Mouse (Mus musculus) G1E-ER4 (cell line): ENCODE data around the gene Kat8. TPM values are rescaled to one million over a fixed set of nuclear protein-coding genes. Genes with fewer than 3 reads are reported as not detected.

Experiments used
- GATA1 ChIP-seq: IDR thresholded peaks from one replicate; pipeline ENCODE4 v1.8.0; 2012; ENCODE audit warnings: low read length, inconsistent platforms
- polyA plus RNA-seq: library from polyadenylated mRNA; stranded (reverse); fragments of >175 nt; gene quantifications from 2 replicates; pipeline ENCODE4 v1.2.3, GENCODE M21; 2012

Kat8 gene
- polyA plus RNA-seq, 1 experiment = 7.0 TPM

- no peak for TF ChIP-seq GATA1
These were observed 23.5 kb upstream of the Kat8 start for GRCm38 (mm10) chr7:127888821-127889220.

GRCm38 (mm10) chr7:127890798-127891197, 21.5 kb upstream of the Kat8 start, which contains the start of gene Prss53:
Gene Prss53, minus strand, starts transcription at chr7:127890970.
- no peak for TF ChIP-seq GATA1

DNA sequence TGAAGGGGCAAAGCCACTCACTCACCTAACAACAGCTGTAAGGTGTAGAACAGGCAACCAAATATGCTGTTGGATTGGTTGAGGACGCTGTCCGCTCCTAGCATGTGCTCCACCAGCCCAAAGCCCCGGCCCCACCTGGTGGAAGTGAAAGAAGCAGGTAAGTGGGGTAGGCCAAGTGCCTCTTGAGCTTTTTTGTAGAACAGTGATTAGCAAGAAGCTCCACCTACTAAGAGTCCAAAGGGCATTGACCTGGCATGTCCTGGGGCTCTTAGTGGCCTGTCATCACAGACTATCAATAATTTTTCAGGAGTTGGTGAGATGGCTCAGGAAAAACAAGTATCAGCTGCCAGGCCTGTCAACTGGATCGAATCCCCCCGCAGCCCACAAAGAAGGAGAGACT, 17.8 kb upstream of the Kat8 start:
- TF ChIP-seq GATA1 = no peak

DNA sequence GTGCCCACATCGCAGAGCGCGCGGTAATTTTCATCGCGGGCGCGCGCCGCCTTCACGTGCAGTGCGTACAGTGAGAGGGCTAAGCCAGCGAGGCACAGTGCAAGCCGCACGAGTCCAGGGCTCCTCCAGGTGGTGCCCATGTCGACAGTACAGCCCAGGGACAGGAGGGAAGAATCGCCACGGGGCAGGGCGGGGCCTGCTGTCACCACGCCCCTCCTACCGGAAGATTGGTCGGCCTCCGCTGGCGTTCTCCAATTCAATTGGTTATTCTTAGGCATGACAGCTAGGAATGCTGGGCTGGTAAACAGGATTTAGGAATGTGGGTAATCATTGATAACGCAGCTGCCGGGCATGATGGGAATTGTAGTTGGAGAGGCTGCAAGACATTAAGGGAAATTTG, 16.9 kb upstream of the Kat8 start, which contains the start of the genes Gm21974 and Vkorc1:
TSS of gene Gm21974 (minus strand) at position 13 of the 400 bp plus-strand sequence.
TSS of gene Vkorc1 (minus strand) at position 176 of the 400 bp plus-strand sequence.
- no peak for TF ChIP-seq GATA1

- no peak for TF ChIP-seq GATA1
These were observed 15.9 kb upstream of the Kat8 start for GRCm38 (mm10) chr7:127896384-127896783.

DNA sequence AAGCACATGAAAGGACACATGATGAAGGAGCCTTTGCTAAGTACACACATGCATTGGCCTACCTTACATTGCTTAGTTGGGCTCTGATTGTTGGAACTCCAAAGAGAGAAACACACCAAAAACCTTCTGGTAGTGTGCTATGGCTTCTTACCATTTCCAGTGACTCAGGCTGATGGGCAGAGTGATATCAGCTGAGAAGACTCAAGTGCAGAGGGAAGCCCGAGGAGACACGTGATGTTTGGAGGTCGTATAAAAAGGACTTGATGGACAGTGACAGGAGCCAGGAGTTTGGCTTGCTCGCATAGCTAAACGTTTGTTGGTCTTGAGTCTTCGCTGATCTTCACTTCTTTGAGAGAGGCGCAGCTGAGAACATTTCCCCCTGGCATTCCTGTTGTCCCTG, 14.8 kb upstream of the Kat8 start:
- no peak for TF ChIP-seq GATA1

DNA sequence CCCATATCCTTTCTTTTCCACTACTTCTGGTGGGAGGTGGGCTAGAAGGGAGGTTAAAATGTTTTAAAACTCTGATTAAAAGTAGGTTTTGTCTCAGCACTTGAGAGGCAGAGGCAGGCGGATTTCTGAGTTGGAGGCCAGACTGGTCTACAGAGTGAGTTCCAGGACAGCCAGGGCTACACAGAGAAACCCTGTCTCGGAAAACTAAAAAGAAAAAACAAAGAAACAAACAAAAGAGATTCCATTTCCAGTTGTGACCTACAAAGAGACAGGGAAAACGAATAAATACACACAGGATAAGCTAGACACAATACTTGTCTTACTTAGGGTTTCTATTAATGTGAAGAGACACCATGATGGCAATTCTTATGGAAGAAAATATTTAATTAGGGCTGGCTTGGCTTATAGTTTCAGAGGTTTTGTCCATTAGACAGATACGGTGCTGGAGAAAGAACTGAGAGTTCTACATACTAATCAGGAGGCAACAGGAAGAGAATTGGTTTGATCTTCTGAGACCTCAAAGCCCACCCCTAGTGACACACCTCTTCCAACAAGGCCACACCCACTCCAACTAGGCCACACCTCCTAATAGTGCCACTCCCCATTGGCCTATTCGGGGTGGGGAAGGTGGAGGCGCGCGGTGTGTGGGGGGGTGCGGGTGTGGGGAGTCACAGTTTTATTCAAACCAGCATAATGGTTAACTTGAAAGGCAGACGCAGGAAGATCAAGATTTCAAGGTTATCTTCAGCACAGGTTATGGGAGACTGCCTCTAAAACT, 13.9 kb upstream of the Kat8 start:
- no peak for TF ChIP-seq GATA1

DNA sequence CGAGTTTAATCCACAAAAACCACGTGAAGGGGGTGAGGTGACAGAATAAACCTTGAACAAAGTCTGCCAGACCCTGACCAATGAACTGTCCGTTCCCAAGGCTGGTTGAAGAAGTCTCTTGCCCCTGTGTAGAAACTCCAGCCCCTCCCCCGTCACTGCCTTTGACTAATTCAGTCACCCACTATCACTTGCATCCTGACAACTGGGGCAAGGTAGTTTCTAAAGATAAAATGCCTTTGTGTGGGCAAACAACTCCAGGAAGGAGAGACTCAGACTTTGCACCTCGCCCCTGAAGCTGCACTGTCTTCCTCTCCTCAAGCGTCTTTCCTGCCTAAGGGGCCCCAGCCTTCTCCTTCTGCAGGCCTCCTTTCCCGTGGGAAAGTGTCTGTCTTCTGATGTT, 12.3 kb upstream of the Kat8 start:
- no peak for TF ChIP-seq GATA1

DNA sequence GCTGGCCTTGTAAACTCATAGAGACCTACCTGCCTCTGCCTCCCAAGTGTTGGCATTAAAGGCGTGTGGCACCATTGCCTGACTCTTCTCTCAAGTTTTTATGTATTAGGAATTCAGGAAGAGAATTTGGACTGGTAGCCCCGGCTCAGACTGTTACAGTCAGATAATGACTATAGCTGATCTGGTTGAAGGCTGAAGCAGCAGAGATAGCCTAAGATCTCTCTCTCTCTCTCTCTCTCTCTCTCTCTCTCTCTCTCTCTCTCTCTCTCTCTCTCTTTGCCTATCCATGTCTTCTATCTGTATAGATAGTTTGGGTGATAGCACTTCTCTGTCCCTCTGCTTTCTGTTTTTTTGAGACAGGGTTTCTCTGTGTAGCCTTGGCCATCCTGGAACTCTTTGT, 10.5 kb upstream of the Kat8 start:
- no peak for TF ChIP-seq GATA1

DNA sequence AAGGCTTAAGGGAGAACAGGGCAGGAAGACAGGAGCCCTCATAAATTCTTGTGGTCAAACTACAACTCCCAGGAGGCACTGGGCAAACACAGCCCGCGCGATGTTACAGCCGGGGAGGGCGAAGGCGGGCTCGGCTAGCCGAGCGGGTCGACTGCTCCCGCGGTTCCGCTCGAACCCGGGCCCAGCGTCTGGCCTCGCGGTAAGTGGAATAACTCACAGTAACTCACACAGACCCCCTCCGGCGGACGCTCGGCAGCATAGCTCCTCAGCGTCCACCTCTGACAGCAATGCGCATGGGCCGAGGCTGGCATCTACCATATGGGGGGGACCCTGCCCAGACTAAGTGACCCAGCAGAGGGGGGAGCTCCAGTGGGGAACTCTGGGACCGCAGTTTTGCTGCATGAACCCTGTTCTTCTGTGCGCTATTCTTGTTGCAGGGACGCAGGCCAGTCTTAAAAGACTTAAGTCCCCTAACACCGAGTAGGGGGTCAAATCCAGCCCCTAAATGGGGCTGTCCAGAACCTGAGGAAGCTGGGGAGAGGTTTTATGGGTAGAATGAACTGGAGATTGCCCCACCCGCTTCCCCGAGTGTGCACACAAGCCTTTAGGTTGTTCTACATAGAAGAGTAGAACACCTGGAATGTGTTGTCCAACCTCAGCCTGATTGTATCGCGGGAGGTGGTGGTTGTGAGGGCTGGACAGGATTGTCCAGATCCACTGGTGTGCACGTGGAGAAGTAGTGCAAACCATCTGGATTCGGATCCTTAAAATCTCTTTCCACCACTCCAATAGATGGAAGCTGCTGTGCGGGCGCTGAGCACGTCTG, 8.1 kb upstream of the Kat8 start, which contains the start of gene Bckdk:
TSS of gene Bckdk (plus strand) at position 112 of the 826 bp plus-strand sequence.
- TF ChIP-seq GATA1 = no peak

- TF ChIP-seq GATA1 = no peak
These were observed 4.4 kb upstream of the Kat8 start for GRCm38 (mm10) chr7:127907939-127908338.

- TF ChIP-seq GATA1 = no peak
These were observed 3.7 kb upstream of the Kat8 start for GRCm38 (mm10) chr7:127908656-127909055.

DNA sequence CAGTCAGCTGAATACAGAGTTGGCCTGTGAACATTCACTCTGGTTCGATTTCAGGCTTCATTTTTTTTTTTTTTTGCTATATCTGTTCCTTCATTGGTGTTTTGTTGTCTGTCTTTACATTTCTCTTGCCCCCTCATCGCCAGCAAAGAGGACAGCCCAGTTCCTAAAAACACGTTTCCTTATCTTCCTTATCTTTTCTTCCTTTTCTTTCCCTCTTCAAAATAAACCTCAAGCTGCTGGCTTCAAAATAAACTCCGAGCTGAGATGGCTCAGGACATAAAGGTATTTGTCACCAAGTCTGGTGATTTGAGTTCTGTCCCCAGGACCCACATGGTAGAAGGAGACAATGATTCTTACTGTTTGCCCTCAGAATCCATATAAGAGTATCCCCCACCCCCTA, 622 bp downstream of the Kat8 start:
- no peak for TF ChIP-seq GATA1

DNA sequence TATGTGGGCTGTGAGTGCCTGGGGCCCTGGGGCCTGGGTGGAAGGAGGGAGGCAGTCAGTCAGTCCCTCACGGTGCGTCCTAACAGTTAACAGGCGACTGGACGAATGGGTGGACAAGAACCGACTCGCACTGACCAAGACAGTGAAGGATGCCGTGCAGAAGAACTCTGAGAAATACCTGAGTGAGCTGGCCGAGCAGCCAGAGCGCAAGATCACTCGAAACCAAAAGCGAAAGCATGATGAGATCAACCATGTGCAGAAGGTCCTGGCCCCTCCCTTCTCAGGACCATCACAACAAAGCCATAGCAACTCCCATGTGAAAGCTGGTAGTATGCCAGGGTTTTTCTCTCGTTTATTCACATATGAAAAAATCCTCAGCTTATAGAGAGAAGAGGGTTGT, 3.0 kb downstream of the Kat8 start:
- no peak for TF ChIP-seq GATA1

DNA sequence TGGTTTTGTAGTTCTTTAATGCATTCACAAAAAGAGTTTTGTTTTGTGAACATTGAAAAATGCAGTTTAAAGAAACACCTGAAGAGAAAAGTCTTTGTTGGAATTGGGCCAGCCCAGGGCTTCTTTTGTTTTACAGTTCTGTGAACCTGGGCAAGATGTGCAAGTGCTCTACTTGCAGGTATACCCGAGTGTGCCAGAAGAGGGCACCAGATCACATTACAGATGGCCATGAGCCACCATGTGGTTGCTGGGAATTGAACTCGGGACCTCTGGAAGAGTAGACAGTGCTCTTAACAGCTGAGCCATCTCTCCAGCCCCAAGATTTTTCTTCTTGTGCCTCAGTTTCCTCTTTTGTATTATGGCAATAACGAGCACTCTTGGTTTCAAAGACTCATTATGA, 5.9 kb downstream of the Kat8 start:
- TF ChIP-seq GATA1 = no peak

- no peak for TF ChIP-seq GATA1
These were observed 7.0 kb downstream of the Kat8 start for GRCm38 (mm10) chr7:127919290-127919689.
